Mouse (Mus musculus) activated CD4-positive, CD25-positive, alpha-beta regulatory T cell, adult 4 months (primary cell): ENCODE results near the gene Zscan5b. TPM values are rescaled to one million over a fixed set of nuclear protein-coding genes. Genes with fewer than 3 reads are reported as not detected.
"Not testable (repeated sequence)": the region's sequence is repeated elsewhere in the genome, so short reads cannot be mapped to it uniquely, and the experiment has no call there.

Source experiments
- ATAC-seq: one replicate; pipeline ENCODE4 v1.8.0; 2017
- polyA plus RNA-seq, 2 experiments: library from polyadenylated mRNA; unstranded; fragments of 100-300 nt; shearing (Covaris generic); gene quantifications; one replicate each; pipeline ENCODE4 v1.2.1; 2017

The Zscan5b gene
- polyA plus RNA-seq, 2 experiments from 2014 or later = not detected

GRCm38 (mm10) chr7:6244361-6245292 lies 22.5 kb downstream of the Zscan5b start:
- no peak for ATAC-seq

GRCm38 (mm10) chr7:6252410-6252809 lies 30.3 kb downstream of the Zscan5b start, which contains the start of gene Epp13:
TSS of gene Epp13 (plus strand) at chr7:6252710.
- ATAC-seq = no peak

- no peak for ATAC-seq
These were observed 32.4 kb downstream of the Zscan5b start for GRCm38 (mm10) chr7:6254451-6254850.

- no peak for ATAC-seq
These were observed 35.3 kb downstream of the Zscan5b start for GRCm38 (mm10) chr7:6257386-6257785.

- ATAC-seq = no peak
These were observed 36.4 kb downstream of the Zscan5b start for GRCm38 (mm10) chr7:6258232-6259220.

GRCm38 (mm10) chr7:6260004-6260403 lies 37.9 kb downstream of the Zscan5b start:
- not testable (repeated sequence) for ATAC-seq

- ATAC-seq = no peak
These were observed 40.0 kb downstream of the Zscan5b start for GRCm38 (mm10) chr7:6262120-6262519.

GRCm38 (mm10) chr7:6262984-6263383 lies 40.9 kb downstream of the Zscan5b start:
- no peak for ATAC-seq

- ATAC-seq = peak; percentile 61
These were observed 43.6 kb downstream of the Zscan5b start for GRCm38 (mm10) chr7:6265695-6266094.

- ATAC-seq = no peak
These were observed 55.8 kb downstream of the Zscan5b start for GRCm38 (mm10) chr7:6277906-6278305.

- peak; percentile 50 for ATAC-seq
These were observed 60.7 kb downstream of the Zscan5b start for GRCm38 (mm10) chr7:6282749-6283148.

- peak; percentile 64 for ATAC-seq
These were observed 61.5 kb downstream of the Zscan5b start for GRCm38 (mm10) chr7:6283451-6284075.

- ATAC-seq = no peak
These were observed 62.4 kb downstream of the Zscan5b start for GRCm38 (mm10) chr7:6284442-6285012.

GRCm38 (mm10) chr7:6285366-6285765 lies 63.3 kb downstream of the Zscan5b start:
- ATAC-seq = no peak

- ATAC-seq = peak; percentile 62
These were observed 64.0 kb downstream of the Zscan5b start, which contains the start of gene Zfp667 for GRCm38 (mm10) chr7:6285842-6286705. TSS of gene Zfp667 (plus strand) at chr7:6286579.

- ATAC-seq = no peak
These were observed 64.9 kb downstream of the Zscan5b start for GRCm38 (mm10) chr7:6286921-6287531.
